8 mouse cellular contexts compared by ENCODE assay signal in genomic region chr10:108162297-108163020, GRCm38 (mm10). TPM values are rescaled to one million over a fixed set of nuclear protein-coding genes. Genes with fewer than 3 reads are reported as not detected.
DNase-seq lines count a peak whose midpoint lies in the region; ATAC-seq and TF ChIP-seq lines count a peak whose summit lies in the region.

No protein-coding gene starts in this region.

- no peaks in the 10 kb centered on the region; the same call in 1 of the 2 replicates for H3K27me3 ChIP-seq in E14TG2a.4 (ENCODE audit: insufficient read depth, low read length)
- no peaks in the 10 kb centered on the region for H3K27me3 ChIP-seq in heart, embryonic 11.5 days (ENCODE audit: control insufficient read depth, insufficient read depth, low read length)

- H3K9ac ChIP-seq in heart, embryonic 11.5 days (ENCODE audit: low read depth, low read length), result peak overlapping the region; percentile 100

- H3K4me3 ChIP-seq in E14TG2a.4 (replicated peaks; ENCODE audit: low read length), result peak overlapping the region; percentile 94
- peak overlapping the region; percentile 98 for H3K4me3 ChIP-seq in heart, embryonic 11.5 days (ENCODE audit: low read depth, low read length)

- peak; percentile 36 for ATAC-seq in heart, embryonic 11.5 days (replicated peaks; ENCODE audit: insufficient number of reproducible peaks, low FRiP score, low TSS enrichment)
- ATAC-seq in megakaryocyte, adult 5-6 weeks (ENCODE audit: poor library complexity, severe bottlenecking), result peak; percentile 34

- H3K27ac ChIP-seq in heart, embryonic 11.5 days (ENCODE audit: low read depth, low read length), result peak overlapping the region; percentile 97

- peak; percentile 57 to 71 for DNase-seq in cerebellum, adult 18-20 months
- DNase-seq in cerebellum, postnatal 4 days (ENCODE audit: low spot score in 2 of 2), result no peak
- DNase-seq in cerebellum, postnatal 36 days, result peak; percentile 61 to 66
- DNase-seq in kidney, postnatal 25 days, result peak; percentile 28 to 58
- DNase-seq in spleen, postnatal 4 days (ENCODE audit: low spot score in 2 of 2), result peak; percentile 43 to 85

- H3K9me3 ChIP-seq in E14TG2a.4 (ENCODE audit: low read length), result no peaks in the 10 kb centered on the region
- no peaks in the 10 kb centered on the region for H3K9me3 ChIP-seq in heart, embryonic 11.5 days (replicated peaks; ENCODE audit: control insufficient read depth, low read length)

- H3K4me2 ChIP-seq in heart, embryonic 11.5 days, result peak overlapping the region; percentile 71

- under 1% methylated on average over 69 of the region's 79 CpGs for WGBS in heart, embryonic 11.5 days (ENCODE audit: insufficient replicate concordance)

- H3K4me1 ChIP-seq in E14TG2a.4 (replicated peaks; ENCODE audit: low read depth, low read length), result peaks cover 37% of the 10 kb centered on the region
- peaks cover 22% of the 10 kb centered on the region for H3K4me1 ChIP-seq in heart, embryonic 11.5 days (ENCODE audit: control insufficient read depth, insufficient read depth, low read length)

- no peak for TF ChIP-seq CTCF in E14TG2a.4 (conservative IDR thresholded peaks at IDR 0.05; ENCODE audit: low read length)

- H3K36me3 ChIP-seq in E14TG2a.4 (ENCODE audit: insufficient read depth, low read length), result peaks cover 12% of the 10 kb centered on the region; the same call in 1 of the 2 replicates
- H3K36me3 ChIP-seq in heart, embryonic 11.5 days (ENCODE audit: control insufficient read depth, insufficient read depth, low read length), result no peaks in the 10 kb centered on the region

RNA-seq across cellular contexts. Expression of gene Ppp1r12a, which starts 0.5 kb away (rescaled TPM):
- polyA plus RNA-seq in heart, embryonic 11.5 days (2014; fragmentation: Nextera tagmentation; extraction: Ambion mirVana), result 113 and 120 TPM in 2 replicates
- 125 and 149 TPM in 2 replicates for total RNA-seq in megakaryocyte, adult 5-6 weeks (2015)
- total RNA-seq in megakaryocyte, adult 5-6 weeks (2017), result 244 and 262 TPM in 2 replicates

Comparison
In these comparisons a context has a peak if more than half of its experiments do, and no peak if none do; other contexts are left out.
1. DNase-seq: peak in cerebellum, adult 18-20 months (2 of 2), cerebellum, postnatal 36 days (2 of 2), kidney, postnatal 25 days (2 of 2) and spleen, postnatal 4 days (2 of 2); none in cerebellum, postnatal 4 days (0 of 2).